Mouse (Mus musculus) bone marrow macrophage, adult 2 months (primary cell): ENCODE data around the gene Chd6. TPM values are rescaled to one million over a fixed set of nuclear protein-coding genes. Genes with fewer than 3 reads are reported as not detected.

Source experiments
- H3K27ac ChIP-seq: 2 replicates; pipeline ENCODE4 v1.5.1; 2012; ENCODE audit warnings: low read depth, low read length; ENCODE audit not compliant: insufficient read depth
- H3K4me1 ChIP-seq: 2 replicates; pipeline ENCODE4 v1.6.1; 2012; ENCODE audit warnings: low read length; ENCODE audit not compliant: control insufficient read depth, insufficient read depth
- H3K4me3 ChIP-seq: 2 replicates; pipeline ENCODE4 v1.5.1; 2012; ENCODE audit warnings: mild to moderate bottlenecking, low read length, moderate library complexity; ENCODE audit not compliant: insufficient read depth
- CTCF ChIP-seq: IDR thresholded peaks from 2 replicates; pipeline ENCODE4 v1.5.1; 2012; ENCODE audit warnings: low read depth, mild to moderate bottlenecking, low read length, moderate library complexity
- POLR2A ChIP-seq: IDR thresholded peaks from 2 replicates; pipeline ENCODE4 v1.6.1; 2012; ENCODE audit warnings: mild to moderate bottlenecking, low read depth, low read length, borderline replicate concordance
- polyA plus RNA-seq: library from polyadenylated mRNA; stranded (reverse); fragments of >200 nt; gene quantifications from 2 replicates; pipeline ENCODE4 v1.2.4, GENCODE M21; 2012; ENCODE audit not compliant: missing spikeins, insufficient read depth, insufficient read length

The Chd6 gene
- polyA plus RNA-seq, 1 experiment: 24.2 TPM

- H3K4me3 ChIP-seq: no peak overlapping the region
- peak overlapping the region; percentile 25; the same call in 1 of the 2 replicates for H3K27ac ChIP-seq
- no peak for TF ChIP-seq POLR2A
- no peak for TF ChIP-seq CTCF
- peaks cover 8% of the 10 kb centered on the region for H3K4me1 ChIP-seq
These were observed 68.1 kb downstream of the Chd6 start for GRCm38 (mm10) chr2:161040743-161041142.

- Histone ChIP-seq H3K4me3 (no peak overlapping the region), H3K4me1 (peaks cover 8% of the 10 kb centered on the region), H3K27ac (no peak overlapping the region)
- TF ChIP-seq CTCF (no peak), POLR2A (no peak)
These were observed 71.1 kb downstream of the Chd6 start for GRCm38 (mm10) chr2:161037766-161038165.

GRCm38 (mm10) chr2:161033141-161033540 lies 75.7 kb downstream of the Chd6 start:
- Histone ChIP-seq H3K4me1 (no peaks in the 10 kb centered on the region), H3K4me3 (no peak overlapping the region), H3K27ac (no peak overlapping the region)
- TF ChIP-seq POLR2A (no peak), CTCF (no peak)

GRCm38 (mm10) chr2:161032394-161032793 lies 76.5 kb downstream of the Chd6 start:
- TF ChIP-seq POLR2A (no peak), CTCF (no peak)
- no peak overlapping the region for H3K4me3 ChIP-seq
- H3K27ac ChIP-seq: no peak overlapping the region

GRCm38 (mm10) chr2:161024606-161025005 lies 84.3 kb downstream of the Chd6 start:
- Histone ChIP-seq H3K27ac (no peak overlapping the region), H3K4me1 (no peaks in the 10 kb centered on the region), H3K4me3 (no peak overlapping the region)
- TF ChIP-seq POLR2A (no peak), CTCF (no peak)

More at GRCm38 (mm10) chr2:161032394-161032793, 76.5 kb downstream of the Chd6 start:
- H3K4me1 ChIP-seq: no peaks in the 10 kb centered on the region

GRCm38 (mm10) chr2:161017913-161018312 lies 91.0 kb downstream of the Chd6 start:
- no peak overlapping the region for H3K4me3 ChIP-seq
- TF ChIP-seq CTCF: no peak
- no peak for TF ChIP-seq POLR2A
- H3K27ac ChIP-seq: no peak overlapping the region
- peaks cover 6% of the 10 kb centered on the region; the same call in 1 of the 2 replicates for H3K4me1 ChIP-seq

- Histone ChIP-seq H3K4me1 (no peaks in the 10 kb centered on the region), H3K27ac (no peak overlapping the region), H3K4me3 (no peak overlapping the region)
- TF ChIP-seq CTCF (no peak), POLR2A (no peak)
These were observed 96.2 kb downstream of the Chd6 start for GRCm38 (mm10) chr2:161012577-161013251.

- no peak overlapping the region for H3K4me3 ChIP-seq
- TF ChIP-seq CTCF (no peak), POLR2A (no peak)
- no peaks in the 10 kb centered on the region for H3K4me1 ChIP-seq
These were observed 104.5 kb downstream of the Chd6 start for GRCm38 (mm10) chr2:161004338-161004737.

GRCm38 (mm10) chr2:160996987-160997763 lies 111.7 kb downstream of the Chd6 start:
- TF ChIP-seq POLR2A (no peak), CTCF (no peak)

More at GRCm38 (mm10) chr2:161004338-161004737, 104.5 kb downstream of the Chd6 start:
- H3K27ac ChIP-seq: no peak overlapping the region

GRCm38 (mm10) chr2:160994181-160994580 lies 114.7 kb downstream of the Chd6 start:
- no peak overlapping the region for H3K27ac ChIP-seq
- TF ChIP-seq POLR2A (no peak), CTCF (no peak)
- H3K4me3 ChIP-seq: no peak overlapping the region
- H3K4me1 ChIP-seq: peaks cover 16% of the 10 kb centered on the region

More at GRCm38 (mm10) chr2:160996987-160997763, 111.7 kb downstream of the Chd6 start:
- Histone ChIP-seq H3K4me1 (no peaks in the 10 kb centered on the region), H3K27ac (no peak overlapping the region), H3K4me3 (no peak overlapping the region)
